Mouse (Mus musculus) bone marrow, adult 2 months (tissue): Measurements from ENCODE around the gene Ppp2r1b.

Experiments
- CTCF ChIP-seq: fragments of 200-500 bp; IDR thresholded peaks from 2 replicates; pipeline ENCODE4 v1.5.1; 2011; ENCODE audit warnings: low read length, control low read depth; ENCODE audit not compliant: control insufficient read depth, insufficient read depth
- POLR2A ChIP-seq: fragments of 200-500 bp; IDR thresholded peaks from 2 replicates; pipeline ENCODE4 v1.6.1; 2011; ENCODE audit warnings: low read depth, mild to moderate bottlenecking, control low read depth, low read length, borderline replicate concordance; ENCODE audit not compliant: control insufficient read depth

DNA sequence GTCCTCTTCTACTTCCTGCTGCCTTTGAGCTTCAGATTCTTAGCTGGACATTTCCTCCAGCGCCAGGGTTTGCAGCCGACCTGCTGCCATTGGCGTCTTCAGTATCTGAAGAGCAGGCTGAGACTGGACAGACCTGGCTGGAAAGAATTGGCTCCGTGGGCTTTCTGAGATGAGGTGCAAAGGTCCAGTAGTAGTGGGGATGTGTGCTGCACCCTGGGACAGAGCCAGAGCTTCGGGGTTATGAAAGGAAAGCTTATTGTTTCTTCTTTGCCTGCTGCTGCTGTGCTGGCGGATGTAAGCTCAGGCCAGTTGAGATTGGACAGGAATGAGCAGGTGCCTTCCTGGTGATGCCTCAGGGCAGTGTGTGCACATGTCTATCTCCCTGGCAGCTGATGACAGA lies 28.9 kb downstream of the Ppp2r1b start:
- TF ChIP-seq CTCF (no peak), POLR2A (no peak)
